ENCODE assay signal across 8 mouse cellular contexts in the genomic region with DNA sequence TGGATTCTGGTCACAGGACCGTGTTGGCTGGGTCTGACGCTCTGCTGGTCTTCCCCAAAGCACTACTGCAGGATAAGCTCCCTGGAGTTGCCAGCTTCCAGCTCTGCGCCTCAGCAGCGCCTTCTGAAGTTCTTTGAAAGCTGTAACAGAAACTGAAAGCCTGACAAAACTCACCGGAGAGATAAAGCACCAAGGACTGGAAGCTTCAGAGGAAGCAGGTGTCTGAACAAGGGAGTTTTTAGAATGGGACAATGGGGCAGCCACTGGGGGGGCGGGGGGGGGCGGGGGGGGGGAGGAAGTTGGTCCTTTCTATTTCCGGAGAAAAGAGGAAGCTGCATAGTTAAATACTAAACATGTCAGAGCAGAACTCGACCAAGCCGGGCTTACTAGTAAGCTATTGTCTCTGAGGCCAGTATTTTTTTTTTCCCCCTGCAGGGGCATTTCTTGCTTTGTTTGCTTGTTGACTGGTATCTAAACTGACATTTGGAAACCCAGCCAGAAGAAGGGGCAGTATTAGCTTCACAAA.
DNase-seq lines count a peak whose midpoint lies in the region; ATAC-seq and TF ChIP-seq lines count a peak whose summit lies in the region.

No protein-coding gene starts in this region.

- no peak for ATAC-seq in embryonic facial prominence, embryonic 12.5 days (ENCODE audit: insufficient number of reproducible peaks, insufficient read depth, low FRiP score, low TSS enrichment)
- no peak for ATAC-seq in heart, embryonic 13.5 days (ENCODE audit: extremely low read depth, insufficient number of reproducible peaks, low FRiP score, low TSS enrichment)
- ATAC-seq in kidney, embryonic 14.5 days (ENCODE audit: low FRiP score, low TSS enrichment) = no peak
- 0 out of 2 replicates have a peak, but pooled peaks have one; percentile 50 for ATAC-seq in midbrain, embryonic 15.5 days (replicated peaks)

- no peak for TF ChIP-seq CTCF in liver, adult 2 months (IDR thresholded peaks at IDR 0.05; ENCODE audit: low read depth, low read length)

- no peaks in the 10 kb centered on the region; the same call in 1 of the 2 replicates for H3K4me1 ChIP-seq in embryonic facial prominence, embryonic 12.5 days
- H3K4me1 ChIP-seq in heart, embryonic 13.5 days = peaks cover 36% of the 10 kb centered on the region
- H3K4me1 ChIP-seq in kidney, embryonic 14.5 days (ENCODE audit: control insufficient read depth, insufficient read depth, low read length) = no peaks in the 10 kb centered on the region
- peaks cover 3% of the 10 kb centered on the region; the same call in 1 of the 2 replicates for H3K4me1 ChIP-seq in liver, adult 2 months (ENCODE audit: control insufficient read depth, insufficient read depth, low read length)
- H3K4me1 ChIP-seq in midbrain, embryonic 15.5 days = peaks cover 17% of the 10 kb centered on the region

- H3K27me3 ChIP-seq in embryonic facial prominence, embryonic 12.5 days = no peaks in the 10 kb centered on the region
- H3K27me3 ChIP-seq in heart, embryonic 13.5 days (replicated peaks) = no peaks in the 10 kb centered on the region
- H3K27me3 ChIP-seq in kidney, embryonic 14.5 days (ENCODE audit: control insufficient read depth, insufficient read depth, low read length) = no peaks in the 10 kb centered on the region
- H3K27me3 ChIP-seq in liver, adult 2 months (ENCODE audit: control insufficient read depth, insufficient read depth, low read length) = no peaks in the 10 kb centered on the region
- no peaks in the 10 kb centered on the region for H3K27me3 ChIP-seq in midbrain, embryonic 15.5 days (replicated peaks)

- DNase-seq in cerebellum, postnatal 25 days = peak; percentile 33 to 45
- no peak for DNase-seq in cerebellum, postnatal 36 days
- peak; percentile 25 for DNase-seq in liver, adult 2 months (ENCODE audit: extremely low read depth, low read depth, low spot score)
- peak; percentile 52 to 70 for DNase-seq in spleen, postnatal 36 days (ENCODE audit: low spot score in 2 of 2)

- H3K27ac ChIP-seq in embryonic facial prominence, embryonic 12.5 days = no peak overlapping the region
- peak overlapping the region; percentile 80 for H3K27ac ChIP-seq in heart, embryonic 13.5 days (replicated peaks)
- peak overlapping the region; percentile 33; the same call in 1 of the 2 replicates for H3K27ac ChIP-seq in kidney, embryonic 14.5 days (ENCODE audit: low read depth, low read length)
- H3K27ac ChIP-seq in liver, adult 2 months (replicated peaks; ENCODE audit: insufficient read depth, low read depth, low read length) = peak overlapping the region; percentile 39
- peak overlapping the region; percentile 58; the same call in 1 of the 2 replicates for H3K27ac ChIP-seq in midbrain, embryonic 15.5 days

- 21% methylated on average over 8 of the region's 10 CpGs for WGBS in embryonic facial prominence, embryonic 12.5 days
- WGBS in heart, embryonic 13.5 days = 15% methylated on average over 8 of the region's 10 CpGs
- 20% methylated on average over 9 of the region's 10 CpGs for WGBS in kidney, embryonic 14.5 days
- 27% methylated on average over 8 of the region's 10 CpGs for WGBS in liver, adult 2 months
- WGBS in midbrain, embryonic 15.5 days = 6% methylated on average over 9 of the region's 10 CpGs

- no peak for TF ChIP-seq POLR2A in liver, adult 2 months (IDR thresholded peaks at IDR 0.05; ENCODE audit: extremely low read depth, insufficient read depth, low read length)

- no peaks in the 10 kb centered on the region for H3K79me2 ChIP-seq in liver, adult 2 months (ENCODE audit: control insufficient read depth, insufficient read depth, low read length)

- no peak overlapping the region for H3K4me3 ChIP-seq in embryonic facial prominence, embryonic 12.5 days
- peak overlapping the region; percentile 36 for H3K4me3 ChIP-seq in heart, embryonic 13.5 days
- H3K4me3 ChIP-seq in kidney, embryonic 14.5 days (ENCODE audit: low read length) = no peak overlapping the region
- H3K4me3 ChIP-seq in liver, adult 2 months (ENCODE audit: insufficient read depth, low read depth, low read length) = no peak overlapping the region
- H3K4me3 ChIP-seq in midbrain, embryonic 15.5 days = no peak overlapping the region; the same call in 1 of the 2 replicates

- H3K9me3 ChIP-seq in embryonic facial prominence, embryonic 12.5 days = no peaks in the 10 kb centered on the region
- no peaks in the 10 kb centered on the region for H3K9me3 ChIP-seq in heart, embryonic 13.5 days
- H3K9me3 ChIP-seq in kidney, embryonic 14.5 days (ENCODE audit: control insufficient read depth, low read length) = no peaks in the 10 kb centered on the region
- H3K9me3 ChIP-seq in midbrain, embryonic 15.5 days = no peaks in the 10 kb centered on the region

- H3K9ac ChIP-seq in embryonic facial prominence, embryonic 12.5 days = no peak overlapping the region
- H3K9ac ChIP-seq in heart, embryonic 13.5 days = peak overlapping the region; percentile 67
- 0 out of 2 replicates have a peak overlapping the region, but pooled peaks have one; percentile 9 for H3K9ac ChIP-seq in kidney, embryonic 14.5 days (ENCODE audit: low read depth, low read length)
- H3K9ac ChIP-seq in liver, adult 2 months (ENCODE audit: low read depth, low read length) = no peak overlapping the region
- H3K9ac ChIP-seq in midbrain, embryonic 15.5 days = no peak overlapping the region

- peak overlapping the region; percentile 26 for H3K4me2 ChIP-seq in embryonic facial prominence, embryonic 12.5 days (replicated peaks)
- peak overlapping the region; percentile 56 for H3K4me2 ChIP-seq in heart, embryonic 13.5 days
- H3K4me2 ChIP-seq in kidney, embryonic 14.5 days (replicated peaks; ENCODE audit: low read depth, low read length) = peak overlapping the region; percentile 19
- peak overlapping the region; percentile 36 for H3K4me2 ChIP-seq in midbrain, embryonic 15.5 days

- H3K36me3 ChIP-seq in embryonic facial prominence, embryonic 12.5 days = no peaks in the 10 kb centered on the region
- H3K36me3 ChIP-seq in heart, embryonic 13.5 days = no peaks in the 10 kb centered on the region
- H3K36me3 ChIP-seq in kidney, embryonic 14.5 days (ENCODE audit: control insufficient read depth, insufficient read depth, low read length) = no peaks in the 10 kb centered on the region
- H3K36me3 ChIP-seq in liver, adult 2 months (ENCODE audit: control insufficient read depth, insufficient read depth, low read length) = no peaks in the 10 kb centered on the region
- no peaks in the 10 kb centered on the region for H3K36me3 ChIP-seq in midbrain, embryonic 15.5 days (replicated peaks)

Comparison
In these comparisons a context has a peak if more than half of its experiments do, and no peak if none do; other contexts are left out.
1. DNase-seq: peak in cerebellum, postnatal 25 days (2 of 2), liver, adult 2 months (single experiment) and spleen, postnatal 36 days (2 of 2); none in cerebellum, postnatal 36 days (0 of 2).
2. H3K9ac ChIP-seq: peak in heart, embryonic 13.5 days (single experiment) and kidney, embryonic 14.5 days (single experiment); none in embryonic facial prominence, embryonic 12.5 days (single experiment), liver, adult 2 months (single experiment) and midbrain, embryonic 15.5 days (single experiment).
3. Peak in every context shown above with its lines, with median percentiles within 50 percentile points of each other: H3K4me2 ChIP-seq.